Mouse (Mus musculus): ENCODE results near the gene Olfr995. TPM values are rescaled to one million over a fixed set of nuclear protein-coding genes. Genes with fewer than 3 reads are reported as not detected.

Gene Olfr995
- total RNA-seq (2021), result not detected
- long read RNA-seq, experiment 1, result 0 reads
- long read RNA-seq, experiment 2, result 0 reads

DNA sequence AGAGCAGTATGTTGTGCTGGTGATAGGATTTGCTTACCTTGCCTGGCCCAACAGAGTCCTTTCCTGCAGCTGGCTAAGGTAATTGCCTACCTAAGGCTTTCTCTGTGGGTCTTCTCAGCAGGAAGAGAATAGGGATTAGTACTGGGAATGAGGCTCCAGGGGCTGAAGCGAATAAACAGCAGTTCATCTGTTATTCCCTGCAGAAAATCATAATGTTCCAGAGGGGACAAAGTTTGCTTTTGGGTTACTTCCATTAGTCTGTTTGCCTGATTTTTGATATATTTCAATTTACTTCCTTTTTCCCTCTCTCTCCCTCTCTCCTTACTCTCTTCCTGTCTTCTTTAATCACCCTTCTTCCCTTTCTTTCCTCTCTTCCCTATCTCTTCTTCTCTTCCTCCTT lies at the start of gene Olfr995:
Gene Olfr995 (minus strand): TSS at position 101 of the 400 bp plus-strand sequence.
- DNase-seq, result no peak

DNA sequence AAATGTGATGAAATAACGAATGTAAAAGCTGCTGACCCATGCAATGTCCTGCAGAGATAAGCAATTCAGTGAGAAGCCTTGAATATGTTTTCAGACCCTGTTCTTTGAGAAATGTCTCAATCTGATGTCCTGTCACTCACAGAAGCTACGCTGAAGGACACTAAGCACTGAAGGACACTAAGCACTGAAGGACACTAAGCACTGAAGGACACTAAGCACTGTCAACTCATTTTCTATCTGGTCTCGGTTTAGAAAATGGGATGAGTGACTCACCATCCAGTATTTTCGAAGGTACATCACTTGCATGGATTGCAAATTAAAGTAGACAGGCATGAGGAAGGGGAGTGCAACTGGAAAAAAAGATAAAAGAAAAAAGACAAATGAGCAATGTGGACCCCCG lies 47.0 kb upstream of the Olfr995 start:
- no peak for DNase-seq

DNA sequence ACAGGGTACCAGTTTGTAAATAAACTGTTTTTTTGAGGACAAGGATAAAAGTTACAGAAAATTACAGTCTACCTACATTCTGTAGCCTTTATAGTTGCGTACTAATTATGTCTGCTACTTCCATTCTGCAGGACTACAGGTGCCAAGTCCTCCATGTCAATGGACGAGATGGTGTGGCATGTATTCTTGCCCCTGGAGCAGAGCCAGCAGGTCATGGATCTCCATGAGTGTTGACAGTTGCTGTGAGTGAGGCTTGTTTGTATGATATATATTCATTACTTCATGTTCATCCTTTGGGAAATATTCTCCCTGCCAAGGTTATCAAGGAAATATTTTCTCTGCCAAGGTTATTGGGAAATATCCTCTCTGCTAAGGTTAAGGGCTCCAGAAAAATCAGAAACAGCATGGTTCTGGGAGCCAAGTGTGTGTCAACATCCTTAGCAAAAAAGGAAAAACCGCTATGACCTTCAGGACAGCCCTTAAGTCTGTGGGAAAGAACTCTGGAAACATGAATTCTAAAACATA lies 23.4 kb upstream of the Olfr995 start:
- DNase-seq, result peak; percentile 25 to 27

DNA sequence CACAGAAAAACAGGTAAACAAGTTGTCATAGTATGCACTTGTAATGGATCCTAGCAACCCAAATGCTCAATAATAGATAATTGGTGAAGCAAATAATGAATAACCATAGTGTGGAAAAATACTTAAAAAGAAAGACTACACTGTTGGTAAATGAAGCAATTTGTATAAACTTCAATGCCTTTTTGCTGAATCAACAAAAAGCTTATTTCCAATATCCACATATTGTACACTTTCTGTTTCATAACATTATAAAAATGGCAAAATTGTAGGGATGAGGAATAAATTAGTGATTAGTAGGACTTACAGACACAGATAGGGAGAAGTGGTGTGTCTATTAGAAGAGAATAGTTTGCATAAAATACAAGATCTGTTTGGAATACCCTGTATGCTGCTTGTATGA lies 893 bp downstream of the Olfr995 start:
- DNase-seq, result no peak

DNA sequence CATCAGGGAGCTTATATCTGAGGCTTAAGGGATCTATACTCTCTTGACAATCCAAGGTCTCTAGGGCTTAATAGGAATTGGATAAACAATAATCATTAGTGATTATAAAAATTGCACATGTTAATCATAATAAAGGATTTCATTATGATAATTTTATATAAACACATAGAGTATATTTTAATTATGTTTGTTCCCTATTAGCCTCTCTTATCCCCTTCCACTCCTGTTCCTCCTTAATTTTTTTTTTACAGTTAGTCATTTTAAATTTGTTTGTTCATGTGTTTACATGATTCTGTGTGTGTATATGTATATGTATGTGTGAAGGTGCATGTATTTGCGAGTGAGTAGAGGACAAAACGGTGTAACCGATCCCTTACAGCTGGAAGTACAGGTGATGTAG lies 7.1 kb downstream of the Olfr995 start, which contains the start of gene Olfr994:
Gene Olfr994 (minus strand): TSS at position 101 of the 400 bp plus-strand sequence.
- DNase-seq, result no peak

DNA sequence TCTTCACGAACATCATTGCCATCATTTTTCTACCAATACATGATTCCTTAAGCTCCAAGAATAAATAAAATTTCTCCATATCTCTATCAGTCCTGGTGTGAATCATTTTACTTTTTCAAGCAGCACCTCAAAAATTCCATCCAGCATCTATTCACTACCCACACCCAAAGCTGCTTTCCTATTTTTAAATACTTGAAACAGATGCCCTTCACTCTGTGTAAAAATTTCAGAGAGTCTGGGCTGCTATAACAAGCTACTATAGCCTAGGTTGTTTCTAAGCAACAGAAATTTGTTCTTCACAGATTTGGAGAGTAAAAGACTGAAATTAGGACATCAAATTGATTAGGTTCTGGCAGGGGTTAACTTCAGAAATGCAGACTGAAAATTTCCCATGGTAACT lies 17.5 kb downstream of the Olfr995 start:
- DNase-seq, result no peak

DNA sequence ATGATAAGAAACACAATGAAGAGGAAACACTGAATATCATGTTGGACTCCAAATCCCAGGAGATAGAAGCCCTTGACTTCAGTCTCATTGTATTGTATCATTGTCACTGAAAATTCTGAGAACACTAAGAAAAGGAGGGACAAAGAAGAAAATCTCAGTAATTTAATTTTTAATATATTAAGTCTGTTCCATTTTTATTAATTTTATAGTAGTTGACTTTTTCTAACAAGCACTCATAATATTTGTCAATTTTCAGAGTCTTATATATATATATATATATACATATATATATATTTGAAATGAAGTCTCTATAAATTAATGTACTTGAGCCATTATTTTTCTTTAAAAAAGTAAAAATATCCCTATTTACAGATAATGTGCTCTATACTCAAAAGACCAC lies 28.7 kb downstream of the Olfr995 start, which contains the start of gene Olfr993:
Gene Olfr993 (minus strand): TSS at position 101 of the 400 bp plus-strand sequence.
- DNase-seq, result no peak

DNA sequence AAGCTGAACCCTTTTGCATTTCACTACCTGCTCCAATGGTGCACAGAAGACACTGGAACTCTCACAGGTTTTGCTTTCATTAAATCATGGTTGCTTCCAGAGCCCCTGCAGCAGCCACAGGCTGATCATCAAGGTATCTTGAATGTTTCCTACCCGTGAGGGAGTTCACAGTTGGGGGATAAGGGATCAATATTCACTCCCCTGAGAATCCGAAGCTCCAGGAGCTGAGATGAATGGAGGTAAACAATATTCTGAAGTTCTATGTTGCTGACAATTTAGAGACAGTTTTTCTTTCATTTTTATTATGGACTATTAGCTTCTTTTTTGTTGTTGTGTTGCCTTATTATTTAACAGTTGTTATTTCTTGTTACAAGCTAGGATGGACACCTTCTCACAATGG lies 34.1 kb downstream of the Olfr995 start, which contains the start of gene Olfr992:
Gene Olfr992 (minus strand): TSS at position 101 of the 400 bp plus-strand sequence.
- no peak for DNase-seq

Other genes starting within 250 kb of the Olfr995 start
- 1 to 10 TPM; 1.2 to 1.5 TPM for gene Lrrc55, start 246.4 kb downstream of the Olfr995 start, total RNA-seq (2021)
- gene Olfr987, start 104.3 kb downstream of the Olfr995 start, total RNA-seq (2021), result not detected
- gene Olfr988, start 80.4 kb downstream of the Olfr995 start, total RNA-seq (2021), result not detected
- not detected for gene Olfr992, start 34.2 kb downstream of the Olfr995 start, total RNA-seq (2021)
- not detected for gene Olfr993, start 28.8 kb downstream of the Olfr995 start, total RNA-seq (2021)
- not detected for gene Olfr994, start 7.2 kb downstream of the Olfr995 start, total RNA-seq (2021)
- gene 4833423E24Rik, start 75.4 kb upstream of the Olfr995 start, total RNA-seq (2021), result under 1 TPM in 1 of 2 experiments, not detected in 1; 0.21 TPM
- gene Olfr996, start 135.6 kb upstream of the Olfr995 start, total RNA-seq (2021), result not detected
- gene Olfr998, start 145.3 kb upstream of the Olfr995 start, total RNA-seq (2021), result not detected
- not detected for gene Olfr1000, start 168.3 kb upstream of the Olfr995 start, total RNA-seq (2021)
- not detected for gene Olfr1002, start 207.1 kb upstream of the Olfr995 start, total RNA-seq (2021)
- gene Olfr154, start 220.8 kb upstream of the Olfr995 start, total RNA-seq (2021), result not detected
- gene Olfr1006, start 235.1 kb upstream of the Olfr995 start, total RNA-seq (2021), result not detected
- gene Olfr1008, start 245.8 kb upstream of the Olfr995 start, total RNA-seq (2021), result not detected